Mouse (Mus musculus) intestine, embryonic 15.5 days (tissue): ENCODE results near the gene Arfgap3. TPM values are rescaled to one million over a fixed set of nuclear protein-coding genes. Genes with fewer than 3 reads are reported as not detected.
"Not testable (repeated sequence)": the region's sequence is repeated elsewhere in the genome, so short reads cannot be mapped to it uniquely, and the experiment has no call there.

ENCODE experiments used
- ATAC-seq: fragments of 200-750 bp; cut with Nextera tagmentation; 2 replicates; pipeline ENCODE4 v1.8.0; 2017; ENCODE audit warnings: moderate TSS enrichment, moderate library complexity
- H3K27ac ChIP-seq: fragments of 300-500 bp; sonication (generic); 2 replicates; pipeline ENCODE4 v1.5.1; 2015; ENCODE audit warnings: mild to moderate bottlenecking, inconsistent platforms
- H3K27me3 ChIP-seq: fragments of 300-500 bp; sonication (generic); replicated peaks from 2 replicates; pipeline ENCODE4 v1.6.1; 2015; ENCODE audit warnings: inconsistent platforms
- H3K36me3 ChIP-seq: fragments of 300-500 bp; sonication (generic); 2 replicates; pipeline ENCODE4 v1.6.1; 2015; ENCODE audit warnings: inconsistent platforms
- H3K4me1 ChIP-seq: fragments of 300-500 bp; sonication (generic); replicated peaks from 2 replicates; pipeline ENCODE4 v1.6.1; 2015; ENCODE audit warnings: inconsistent platforms
- H3K4me2 ChIP-seq: fragments of 300-500 bp; sonication (generic); replicated peaks from 2 replicates; pipeline ENCODE4 v1.6.1; 2015; ENCODE audit warnings: mild to moderate bottlenecking, inconsistent platforms
- H3K4me3 ChIP-seq: fragments of 300-500 bp; sonication (generic); replicated peaks from 2 replicates; pipeline ENCODE4 v1.5.1; 2015; ENCODE audit warnings: inconsistent platforms
- H3K9ac ChIP-seq: fragments of 300-500 bp; sonication (generic); 2 replicates; pipeline ENCODE4 v1.6.1; 2015; ENCODE audit warnings: inconsistent platforms
- H3K9me3 ChIP-seq: fragments of 300-500 bp; sonication (generic); 2 replicates; pipeline ENCODE4 v1.6.1; 2016; ENCODE audit warnings: inconsistent platforms
- WGBS: fragments of 180-500 bp; shearing (Covaris S2); methylation state at CpG from one replicate; pipeline ENCODE4 v1.1.7; 2015; 5-methylcytosine and 5-hydroxymethylcytosine counted together
- polyA plus RNA-seq: library from polyadenylated mRNA; unstranded; fragments of >200 nt; fragmentation: Nextera tagmentation; extraction: Ambion mirVana; gene quantifications from 2 replicates; pipeline ENCODE4 v1.2.1, GENCODE M21; 2015

Arfgap3 gene
- polyA plus RNA-seq: 60.5 and 62.9 TPM in 2 replicates

DNA sequence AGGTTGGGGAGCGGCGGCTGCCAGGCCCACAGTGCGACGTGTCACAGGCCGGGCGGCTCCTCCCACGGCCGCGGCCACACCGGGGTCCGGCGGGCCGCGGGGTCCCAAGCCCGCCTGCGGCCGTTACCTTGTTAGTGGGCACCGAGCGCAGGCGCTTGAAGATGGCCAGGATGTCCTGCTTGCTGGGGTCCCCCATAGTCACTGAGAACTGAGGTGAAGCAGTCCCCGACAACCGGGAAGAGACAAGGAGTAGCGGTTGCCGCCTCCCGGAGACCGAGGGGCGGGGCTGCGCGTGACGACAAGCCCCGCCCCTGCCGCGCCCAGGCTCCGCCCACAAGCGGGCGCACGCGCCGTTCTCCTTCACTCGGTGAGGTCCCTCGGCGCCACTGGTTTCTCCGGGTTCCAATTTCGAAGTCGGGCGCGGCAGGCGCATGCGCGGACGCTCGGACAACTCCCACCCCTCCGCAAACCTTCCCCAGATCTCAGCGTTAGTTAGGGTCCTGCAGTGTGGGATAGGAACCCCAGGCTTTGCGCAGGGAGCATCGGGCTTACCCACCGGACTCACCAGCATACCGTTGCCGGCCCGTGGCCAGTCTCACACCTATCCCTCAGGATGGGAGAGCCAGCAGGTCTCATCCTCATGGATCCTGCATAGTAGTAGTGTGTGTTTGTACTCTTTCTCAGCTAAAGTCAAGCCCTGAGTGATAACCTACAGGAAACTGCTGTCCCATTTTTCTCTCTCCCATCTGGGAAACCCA is at the start of gene Arfgap3:
Arfgap3 (minus strand) TSS at position 294 of the 758 bp plus-strand sequence.
- H3K27me3 ChIP-seq: no peaks in the 10 kb centered on the region
- H3K9me3 ChIP-seq: no peaks in the 10 kb centered on the region
- peak within 1 kb of the TSS; percentile 91 for H3K27ac ChIP-seq
- peaks cover 14% of the 10 kb centered on the region; the same call in 1 of the 2 replicates for H3K4me1 ChIP-seq
- peak; percentile 89 for ATAC-seq
- H3K4me3 ChIP-seq: peak within 1 kb of the TSS; percentile 83
- peak within 1 kb of the TSS; percentile 81 for H3K9ac ChIP-seq
- peak within 1 kb of the TSS; percentile 81 for H3K4me2 ChIP-seq
- WGBS: under 1% methylated on average over 60 of the region's 60 CpGs
- H3K36me3 ChIP-seq: no peaks in the 10 kb centered on the region

DNA sequence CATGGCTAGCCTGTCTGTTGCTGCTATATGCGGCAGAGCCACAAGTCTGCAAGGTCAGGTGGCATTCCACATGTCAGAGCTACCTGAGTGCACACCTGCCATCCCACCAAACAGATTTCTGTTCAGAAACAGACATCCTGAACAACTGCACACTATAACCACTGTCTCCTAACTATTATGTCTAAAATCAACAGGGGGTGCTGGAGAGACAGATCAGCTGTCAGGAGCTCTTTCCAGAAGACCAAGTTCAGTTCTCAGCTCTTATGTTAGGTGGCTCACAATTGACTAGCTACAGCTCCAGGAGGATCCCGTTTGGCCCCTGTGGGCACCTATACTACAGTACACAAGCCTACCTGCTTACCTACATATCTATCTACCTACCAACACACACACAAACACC is 42.7 kb upstream of the Arfgap3 start:
- H3K27me3 ChIP-seq: no peaks in the 10 kb centered on the region
- peaks cover 11% of the 10 kb centered on the region for H3K36me3 ChIP-seq
- H3K9ac ChIP-seq: no peak overlapping the region
- 84% methylated on average over 2 of the region's 2 CpGs for WGBS
- no peak for ATAC-seq
- no peak overlapping the region for H3K27ac ChIP-seq
- no peaks in the 10 kb centered on the region for H3K9me3 ChIP-seq
- H3K4me3 ChIP-seq: no peak overlapping the region
- no peaks in the 10 kb centered on the region for H3K4me1 ChIP-seq
- no peak overlapping the region for H3K4me2 ChIP-seq

DNA sequence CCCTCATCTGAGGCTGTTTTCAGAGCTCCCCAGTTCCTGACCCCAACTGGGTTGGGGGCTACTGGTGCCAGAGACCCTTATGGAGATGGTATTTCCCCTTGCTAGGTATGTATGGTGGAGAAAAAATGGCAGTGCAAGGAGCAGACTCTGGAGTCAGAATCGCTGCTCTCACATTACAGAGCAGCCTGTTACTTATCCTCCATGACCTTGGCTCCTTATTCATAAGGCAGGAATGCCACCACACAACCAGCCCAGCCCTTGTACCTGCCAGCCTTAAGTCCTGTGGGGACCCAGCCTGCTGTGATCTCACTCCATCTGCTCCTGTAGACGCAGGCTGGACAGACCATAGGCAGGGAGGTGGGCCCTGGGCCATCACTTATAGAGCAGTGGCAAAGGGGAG is 37.9 kb upstream of the Arfgap3 start:
- Histone ChIP-seq H3K27ac (no peak overlapping the region), H3K9ac (no peak overlapping the region), H3K4me3 (no peak overlapping the region), H3K4me1 (no peaks in the 10 kb centered on the region), H3K9me3 (no peaks in the 10 kb centered on the region), H3K27me3 (no peaks in the 10 kb centered on the region), H3K36me3 (peaks cover 31% of the 10 kb centered on the region), H3K4me2 (no peak overlapping the region)
- ATAC-seq: no peak
- WGBS: 75% methylated on average over 2 of the region's 2 CpGs

DNA sequence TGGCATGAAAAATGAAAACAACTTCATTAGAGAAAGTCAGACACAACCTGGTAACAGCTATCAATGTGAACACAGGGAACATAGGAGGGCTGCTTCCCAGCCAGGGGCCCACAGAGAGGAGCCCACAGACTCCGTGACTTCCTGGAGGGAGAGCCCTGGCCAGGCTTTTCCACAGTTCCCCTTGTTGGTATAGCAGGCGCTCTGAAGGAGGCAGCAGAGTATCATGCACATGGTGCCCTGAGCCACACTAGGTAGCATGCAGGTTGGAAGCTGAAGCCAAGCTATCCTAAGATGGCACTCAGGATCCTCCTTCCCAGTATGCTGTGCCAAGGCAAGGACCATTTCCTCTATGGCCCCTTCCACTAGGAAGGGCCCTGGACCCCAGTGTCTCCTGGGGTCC is 33.6 kb upstream of the Arfgap3 start:
- Histone ChIP-seq H3K9ac (no peak overlapping the region), H3K9me3 (no peaks in the 10 kb centered on the region), H3K27ac (no peak overlapping the region), H3K4me2 (no peak overlapping the region), H3K4me1 (no peaks in the 10 kb centered on the region), H3K27me3 (no peaks in the 10 kb centered on the region), H3K4me3 (no peak overlapping the region), H3K36me3 (peaks cover 40% of the 10 kb centered on the region)
- no peak for ATAC-seq
- 87% methylated on average over 2 of the region's 2 CpGs for WGBS

DNA sequence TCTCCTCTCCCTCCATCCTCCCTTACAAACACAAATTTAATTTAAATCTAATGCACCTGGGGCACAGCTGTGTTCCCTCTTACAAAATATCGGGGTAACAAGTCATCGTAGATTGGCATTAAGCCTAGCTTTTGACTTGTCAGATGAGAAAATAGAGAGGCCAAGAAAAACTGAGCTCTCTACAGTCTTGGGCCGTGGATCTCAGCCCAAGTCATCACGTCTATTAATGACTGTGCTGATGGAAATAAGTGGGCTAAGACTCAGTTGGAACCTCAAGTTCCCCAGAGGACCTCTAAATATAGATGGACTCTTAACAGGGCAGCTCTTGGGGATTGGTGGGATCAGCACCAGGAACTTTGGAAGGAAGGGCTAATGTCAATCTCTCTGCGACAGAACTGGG is 33.1 kb upstream of the Arfgap3 start:
- no peaks in the 10 kb centered on the region for H3K9me3 ChIP-seq
- no peak overlapping the region for H3K4me3 ChIP-seq
- H3K4me1 ChIP-seq: no peaks in the 10 kb centered on the region
- no peaks in the 10 kb centered on the region for H3K27me3 ChIP-seq
- peaks cover 38% of the 10 kb centered on the region for H3K36me3 ChIP-seq
- 91% methylated on average over 5 of the region's 5 CpGs for WGBS
- no peak overlapping the region for H3K9ac ChIP-seq
- no peak for ATAC-seq
- H3K4me2 ChIP-seq: no peak overlapping the region
- H3K27ac ChIP-seq: no peak overlapping the region

DNA sequence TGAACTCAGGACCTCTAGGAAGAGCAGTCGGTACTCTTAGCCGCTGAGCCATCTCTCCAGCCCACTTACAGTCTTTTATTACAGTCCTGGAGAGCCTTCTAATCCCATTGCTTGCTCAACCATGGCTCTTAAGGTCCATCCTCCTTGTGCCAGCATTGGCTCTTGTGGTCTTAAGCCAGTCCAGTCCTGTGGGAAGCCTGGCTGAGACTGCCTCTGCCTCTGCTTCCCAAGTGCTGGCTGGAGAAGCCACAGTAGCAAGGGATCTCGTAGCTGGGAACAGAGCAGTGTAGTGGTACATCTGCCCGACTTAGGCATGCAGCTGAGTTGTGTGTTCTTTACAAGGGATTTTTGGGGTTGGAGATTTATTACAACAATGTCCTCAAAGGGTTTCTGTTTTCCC is 32.4 kb upstream of the Arfgap3 start:
- H3K4me1 ChIP-seq: no peaks in the 10 kb centered on the region
- H3K27me3 ChIP-seq: no peaks in the 10 kb centered on the region
- ATAC-seq: no peak
- H3K36me3 ChIP-seq: peaks cover 39% of the 10 kb centered on the region
- H3K4me3 ChIP-seq: no peak overlapping the region
- H3K27ac ChIP-seq: no peak overlapping the region
- H3K9ac ChIP-seq: no peak overlapping the region
- 97% methylated on average over 4 of the region's 4 CpGs for WGBS
- H3K4me2 ChIP-seq: no peak overlapping the region
- H3K9me3 ChIP-seq: no peaks in the 10 kb centered on the region

DNA sequence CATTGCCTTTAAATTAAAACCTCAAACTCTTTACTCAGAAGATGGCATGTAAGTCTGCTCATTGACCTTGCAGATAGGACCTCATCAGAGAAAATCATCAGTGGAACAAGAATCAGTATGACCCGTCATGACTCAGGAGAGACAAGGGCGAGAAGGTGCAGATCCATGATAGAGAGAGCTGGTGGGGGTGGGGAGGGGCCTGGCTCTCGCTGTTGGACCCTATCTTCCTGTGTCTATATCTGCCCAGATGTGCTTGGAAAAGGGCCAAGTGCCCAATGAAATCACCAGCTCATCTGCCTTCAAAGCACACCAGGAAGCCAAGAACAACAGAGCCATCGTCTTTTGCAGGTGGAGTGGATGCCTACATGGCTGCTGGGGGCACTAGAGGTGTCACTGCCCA is 27.1 kb upstream of the Arfgap3 start:
- no peak for ATAC-seq
- Histone ChIP-seq H3K9me3 (no peaks in the 10 kb centered on the region), H3K9ac (no peak overlapping the region), H3K36me3 (peaks cover 19% of the 10 kb centered on the region), H3K4me1 (0 out of 2 replicates have a peak, but pooled peaks cover 4% of the 10 kb centered on the region), H3K4me2 (no peak overlapping the region), H3K4me3 (no peak overlapping the region), H3K27ac (no peak overlapping the region), H3K27me3 (no peaks in the 10 kb centered on the region)
- WGBS: 76% methylated on average over 4 of the region's 4 CpGs

DNA sequence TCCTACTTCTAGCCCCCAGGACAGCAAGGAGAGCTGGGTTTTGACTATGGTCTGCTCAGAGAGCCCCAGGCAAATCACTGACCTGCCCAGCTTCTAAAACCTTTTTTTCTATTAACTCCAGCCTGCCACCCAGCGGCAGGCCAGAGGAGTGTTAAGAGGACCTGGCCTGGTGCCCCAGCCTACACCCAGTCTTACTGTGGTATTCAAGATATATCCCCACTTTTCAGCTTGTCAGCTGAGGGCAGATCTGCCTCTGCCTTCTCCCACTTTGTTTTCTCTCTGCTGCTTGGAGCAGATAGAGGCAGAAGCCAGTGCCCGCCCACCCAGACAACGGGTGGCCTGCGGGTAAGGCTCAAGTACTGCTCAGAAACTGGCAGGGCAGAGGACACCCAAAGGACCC is 25.1 kb upstream of the Arfgap3 start:
- peaks cover 19% of the 10 kb centered on the region for H3K36me3 ChIP-seq
- ATAC-seq: peak; percentile 65
- H3K4me2 ChIP-seq: no peak overlapping the region
- no peak overlapping the region for H3K4me3 ChIP-seq
- 62% methylated on average over 4 of the region's 4 CpGs for WGBS
- no peak overlapping the region for H3K27ac ChIP-seq
- no peaks in the 10 kb centered on the region for H3K27me3 ChIP-seq
- no peak overlapping the region for H3K9ac ChIP-seq
- 0 out of 2 replicates have a peak, but pooled peaks cover 4% of the 10 kb centered on the region for H3K4me1 ChIP-seq
- H3K9me3 ChIP-seq: no peaks in the 10 kb centered on the region

DNA sequence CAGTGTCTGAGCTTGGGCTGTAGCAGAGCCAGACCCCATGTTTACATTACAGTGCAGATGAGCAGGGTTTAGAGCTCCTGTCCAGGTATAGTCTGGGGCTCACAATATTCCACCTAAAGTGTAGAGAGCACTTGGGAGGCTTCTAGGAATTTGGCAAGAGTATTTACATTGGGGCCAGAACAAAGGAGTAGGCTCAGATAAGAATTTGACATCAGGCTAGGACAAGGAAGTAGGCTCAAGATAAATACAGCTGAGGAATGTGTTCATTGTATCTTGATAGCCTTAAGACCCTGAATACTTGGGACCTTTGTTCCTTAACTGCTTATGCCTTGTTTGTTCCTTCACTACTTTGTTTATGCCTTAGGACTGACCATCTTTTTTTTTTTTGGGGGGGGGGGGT is 24.0 kb upstream of the Arfgap3 start:
- no peaks in the 10 kb centered on the region for H3K27me3 ChIP-seq
- peak; percentile 55 for ATAC-seq
- H3K4me1 ChIP-seq: 0 out of 2 replicates have a peak, but pooled peaks cover 4% of the 10 kb centered on the region
- no peak overlapping the region for H3K4me3 ChIP-seq
- no peak overlapping the region for H3K9ac ChIP-seq
- no peak overlapping the region for H3K4me2 ChIP-seq
- peaks cover 15% of the 10 kb centered on the region for H3K36me3 ChIP-seq
- H3K9me3 ChIP-seq: no peaks in the 10 kb centered on the region
- no peak overlapping the region for H3K27ac ChIP-seq

DNA sequence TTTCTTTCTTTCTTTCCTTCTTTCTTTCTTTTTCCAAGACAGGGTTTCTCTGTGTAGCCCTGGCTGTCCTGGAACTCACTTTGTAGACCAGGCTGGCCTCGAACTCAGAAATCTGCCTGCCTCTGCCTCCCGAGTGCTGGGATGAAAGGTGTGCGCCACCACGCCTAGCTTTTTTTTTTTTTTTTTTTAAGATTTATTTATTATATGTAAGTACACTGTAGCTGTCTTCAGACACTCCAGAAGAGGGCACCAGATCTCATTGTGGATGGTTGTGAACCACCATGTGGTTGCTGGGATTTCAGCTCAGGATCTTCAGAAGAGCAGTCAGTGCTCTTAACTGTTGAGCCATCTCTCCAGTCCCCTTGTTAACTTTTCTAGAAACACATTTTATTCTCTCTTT is 18.7 kb upstream of the Arfgap3 start:
- ATAC-seq, H3K27me3 ChIP-seq, H3K27ac ChIP-seq: not testable (repeated sequence)

DNA sequence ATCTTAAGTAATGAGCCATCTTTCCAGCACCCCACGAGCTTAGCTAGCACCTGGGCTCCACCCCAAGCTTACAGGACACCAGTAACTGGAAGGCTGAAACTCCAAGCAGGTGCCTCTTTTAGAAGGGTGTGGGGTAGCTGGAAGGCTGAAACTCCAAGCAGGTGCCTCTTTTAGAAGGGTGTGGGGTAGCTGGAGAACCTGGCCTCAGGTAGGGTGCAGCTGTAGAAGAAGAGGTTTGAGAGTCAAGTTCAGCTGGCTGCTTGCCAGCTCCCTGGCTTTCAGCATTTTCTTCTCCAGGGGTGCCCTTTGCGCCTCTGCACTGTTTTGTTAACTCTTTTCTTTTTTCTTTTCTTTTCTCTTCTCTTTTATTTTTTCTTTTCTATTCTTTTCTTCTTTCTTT is 18.2 kb upstream of the Arfgap3 start:
- H3K4me3 ChIP-seq: no peak overlapping the region
- WGBS: 78% methylated on average over 2 of the region's 2 CpGs
- H3K4me1 ChIP-seq: peaks cover 3% of the 10 kb centered on the region; the same call in 1 of the 2 replicates
- H3K4me2 ChIP-seq: no peak overlapping the region
- peak; percentile 13; the same call in 1 of the 2 replicates for ATAC-seq
- H3K36me3 ChIP-seq: no peaks in the 10 kb centered on the region
- no peaks in the 10 kb centered on the region for H3K9me3 ChIP-seq
- no peak overlapping the region; the same call in 1 of the 2 replicates for H3K27ac ChIP-seq
- H3K27me3 ChIP-seq: no peaks in the 10 kb centered on the region
- H3K9ac ChIP-seq: no peak overlapping the region

More for the DNA sequence above, 18.7 kb upstream of the Arfgap3 start:
- H3K9ac ChIP-seq, H3K9me3 ChIP-seq, H3K4me3 ChIP-seq, H3K36me3 ChIP-seq, H3K4me1 ChIP-seq, H3K4me2 ChIP-seq: not testable (repeated sequence)
- 83% methylated on average over 4 of the region's 4 CpGs for WGBS

DNA sequence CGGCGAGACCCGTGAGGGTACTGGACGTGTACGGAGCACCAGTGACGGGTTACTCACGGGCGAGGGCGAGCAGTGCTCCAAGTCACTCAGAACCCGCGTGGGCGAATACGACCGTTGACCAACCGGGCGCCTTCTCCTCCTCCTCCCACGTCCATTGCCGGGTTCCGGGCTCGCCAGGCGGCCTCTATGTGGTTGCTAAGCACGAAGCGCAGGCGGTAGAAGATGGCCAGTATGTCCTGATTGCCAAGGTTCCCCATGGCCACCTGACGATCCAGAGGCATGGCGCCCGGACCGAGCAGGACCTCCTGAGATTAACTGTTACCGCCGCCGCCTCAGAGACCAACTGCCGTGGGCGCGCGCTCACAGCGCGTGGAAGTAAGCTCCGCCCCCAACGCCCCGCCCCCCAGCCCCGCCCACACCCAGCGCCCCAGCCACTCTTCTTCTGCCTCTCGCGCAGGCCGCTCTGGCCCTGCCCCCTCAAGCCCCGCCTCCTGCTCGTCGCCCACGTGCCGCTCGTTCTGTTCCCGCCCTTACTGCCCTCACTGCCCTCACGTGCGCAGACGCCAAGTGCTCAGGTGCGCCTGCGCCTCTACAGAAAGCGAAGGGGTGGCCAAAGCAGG is 17.0 kb upstream of the Arfgap3 start:
- peak overlapping the region; percentile 62 for H3K4me2 ChIP-seq
- no peaks in the 10 kb centered on the region for H3K9me3 ChIP-seq
- H3K27me3 ChIP-seq: no peaks in the 10 kb centered on the region
- no peaks in the 10 kb centered on the region for H3K36me3 ChIP-seq
- H3K27ac ChIP-seq: no peak overlapping the region
- H3K9ac ChIP-seq: peak overlapping the region; percentile 33
- 15% methylated on average over 57 of the region's 58 CpGs for WGBS
- peak; percentile 94 for ATAC-seq
- peaks cover 3% of the 10 kb centered on the region; the same call in 1 of the 2 replicates for H3K4me1 ChIP-seq
- H3K4me3 ChIP-seq: peak overlapping the region; percentile 36
